Mouse (Mus musculus) embryonic facial prominence, embryonic 12.5 days (tissue): ENCODE measurements at regions not wholly inside any gene's neighbourhood (a gene's known extent, or its start where the extent isn't known, plus 50 kb on each side); places are given as distances from the start of the nearest gene placed in this dataset.

Experiments used
- ATAC-seq: fragments of 200-750 bp; cut with Nextera tagmentation; 2 replicates; pipeline ENCODE4 v1.8.0; 2017; ENCODE audit not compliant: insufficient number of reproducible peaks, insufficient read depth, low FRiP score, low TSS enrichment
- H3K27ac ChIP-seq: fragments of 300-500 bp; sonication (generic); 2 replicates; pipeline ENCODE4 v1.5.1; 2016; ENCODE audit warnings: mild to moderate bottlenecking
- H3K27me3 ChIP-seq: fragments of 300-500 bp; sonication (generic); 2 replicates; pipeline ENCODE4 v1.6.1; 2016; ENCODE audit warnings: mild to moderate bottlenecking, moderate library complexity
- H3K36me3 ChIP-seq: fragments of 300-500 bp; sonication (generic); 2 replicates; pipeline ENCODE4 v1.6.1; 2016; ENCODE audit warnings: mild to moderate bottlenecking
- H3K4me1 ChIP-seq: fragments of 300-500 bp; sonication (generic); 2 replicates; pipeline ENCODE4 v1.6.1; 2016
- H3K4me2 ChIP-seq: fragments of 300-500 bp; sonication (generic); replicated peaks from 2 replicates; pipeline ENCODE4 v1.6.1; 2016; ENCODE audit warnings: mild to moderate bottlenecking, moderate library complexity
- H3K4me3 ChIP-seq: fragments of 300-500 bp; sonication (generic); 2 replicates; pipeline ENCODE4 v1.5.1; 2016; ENCODE audit warnings: mild to moderate bottlenecking
- H3K9ac ChIP-seq: fragments of 300-500 bp; sonication (generic); 2 replicates; pipeline ENCODE4 v1.6.1; 2016; ENCODE audit warnings: mild to moderate bottlenecking, moderate library complexity
- H3K9me3 ChIP-seq: fragments of 300-500 bp; sonication (generic); 2 replicates; pipeline ENCODE4 v1.6.1; 2016; ENCODE audit warnings: mild to moderate bottlenecking, moderate library complexity
- WGBS: fragments of 180-500 bp; shearing (Covaris S2); methylation state at CpG from one replicate; pipeline ENCODE4 v1.1.7; 2016; 5-methylcytosine and 5-hydroxymethylcytosine counted together

GRCm38 (mm10) chr15:94004911-94005310 is 409.2 kb upstream of the Prickle1 start:
- Histone ChIP-seq H3K27me3 (no peaks in the 10 kb centered on the region), H3K27ac (0 out of 2 replicates have a peak overlapping the region, but pooled peaks have one; percentile 54), H3K4me2 (no peak overlapping the region), H3K36me3 (no peaks in the 10 kb centered on the region), H3K4me1 (peaks cover 30% of the 10 kb centered on the region), H3K9ac (no peak overlapping the region), H3K9me3 (no peaks in the 10 kb centered on the region), H3K4me3 (no peak overlapping the region)
- WGBS = 11% methylated on average over 4 of the region's 4 CpGs
- no peak for ATAC-seq

- H3K9me3 ChIP-seq = no peaks in the 10 kb centered on the region
- H3K4me1 ChIP-seq = peaks cover 30% of the 10 kb centered on the region
- 0 out of 2 replicates have a peak, but pooled peaks have one; percentile 35 for ATAC-seq
- H3K4me3 ChIP-seq = no peak overlapping the region
- no peak overlapping the region for H3K27ac ChIP-seq
- no peak overlapping the region for H3K4me2 ChIP-seq
- no peak overlapping the region for H3K9ac ChIP-seq
- no peaks in the 10 kb centered on the region for H3K36me3 ChIP-seq
- no peaks in the 10 kb centered on the region for H3K27me3 ChIP-seq
- 38% methylated on average over 7 of the region's 7 CpGs for WGBS
Observed at GRCm38 (mm10) chr15:94003145-94003544, 407.5 kb upstream of the Prickle1 start.

- H3K9me3 ChIP-seq = no peaks in the 10 kb centered on the region
- H3K4me1 ChIP-seq = 0 out of 2 replicates have a peak, but pooled peaks cover 5% of the 10 kb centered on the region
- no peak for ATAC-seq
- no peak overlapping the region for H3K4me2 ChIP-seq
- whole genome bisulfite sequencing = 65% methylated on average over 4 of the region's 4 CpGs
- H3K9ac ChIP-seq = no peak overlapping the region
- H3K4me3 ChIP-seq = no peak overlapping the region
- H3K27me3 ChIP-seq = no peaks in the 10 kb centered on the region
- no peaks in the 10 kb centered on the region for H3K36me3 ChIP-seq
- no peak overlapping the region for H3K27ac ChIP-seq
Observed at GRCm38 (mm10) chr15:93994542-93994941, 398.9 kb upstream of the Prickle1 start.

GRCm38 (mm10) chr15:93990139-93990538 is 394.4 kb upstream of the Prickle1 start:
- Histone ChIP-seq H3K9me3 (no peaks in the 10 kb centered on the region), H3K9ac (no peak overlapping the region), H3K27me3 (no peaks in the 10 kb centered on the region), H3K27ac (no peak overlapping the region), H3K4me2 (no peak overlapping the region), H3K4me3 (no peak overlapping the region), H3K36me3 (no peaks in the 10 kb centered on the region), H3K4me1 (0 out of 2 replicates have a peak, but pooled peaks cover 5% of the 10 kb centered on the region)
- 28% methylated on average over 3 of the region's 3 CpGs for WGBS
- no peak for ATAC-seq

GRCm38 (mm10) chr15:93988367-93988766 is 392.7 kb upstream of the Prickle1 start:
- no peak for ATAC-seq
- WGBS = 53% methylated on average over 5 of the region's 5 CpGs

GRCm38 (mm10) chr15:93986631-93987429 is 391.1 kb upstream of the Prickle1 start:
- Histone ChIP-seq H3K36me3 (no peaks in the 10 kb centered on the region), H3K27ac (no peak overlapping the region), H3K9me3 (no peaks in the 10 kb centered on the region), H3K4me1 (0 out of 2 replicates have a peak, but pooled peaks cover 5% of the 10 kb centered on the region), H3K4me3 (no peak overlapping the region), H3K27me3 (no peaks in the 10 kb centered on the region), H3K9ac (no peak overlapping the region), H3K4me2 (no peak overlapping the region)
- WGBS = 82% methylated on average over 6 of the region's 6 CpGs
- no peak for ATAC-seq

More at GRCm38 (mm10) chr15:93988367-93988766, 392.7 kb upstream of the Prickle1 start:
- no peak overlapping the region for H3K4me2 ChIP-seq
- H3K36me3 ChIP-seq = no peaks in the 10 kb centered on the region
- no peak overlapping the region for H3K9ac ChIP-seq
- H3K27ac ChIP-seq = no peak overlapping the region
- 0 out of 2 replicates have a peak, but pooled peaks cover 5% of the 10 kb centered on the region for H3K4me1 ChIP-seq
- no peaks in the 10 kb centered on the region for H3K27me3 ChIP-seq
- H3K4me3 ChIP-seq = no peak overlapping the region
- H3K9me3 ChIP-seq = no peaks in the 10 kb centered on the region

- no peak overlapping the region for H3K4me2 ChIP-seq
- H3K9me3 ChIP-seq = no peaks in the 10 kb centered on the region
- WGBS = 82% methylated on average over 9 of the region's 9 CpGs
- no peaks in the 10 kb centered on the region for H3K36me3 ChIP-seq
- no peak for ATAC-seq
- H3K4me3 ChIP-seq = no peak overlapping the region
- H3K4me1 ChIP-seq = peaks cover 6% of the 10 kb centered on the region; the same call in 1 of the 2 replicates
- no peak overlapping the region for H3K9ac ChIP-seq
- no peak overlapping the region for H3K27ac ChIP-seq
- no peaks in the 10 kb centered on the region for H3K27me3 ChIP-seq
Observed at GRCm38 (mm10) chr15:93982091-93982490, 386.4 kb upstream of the Prickle1 start.

- H3K4me3 ChIP-seq = no peak overlapping the region
- peaks cover 6% of the 10 kb centered on the region; the same call in 1 of the 2 replicates for H3K4me1 ChIP-seq
- H3K36me3 ChIP-seq = no peaks in the 10 kb centered on the region
- no peaks in the 10 kb centered on the region for H3K27me3 ChIP-seq
- H3K9ac ChIP-seq = no peak overlapping the region
- ATAC-seq = no peak
- no peaks in the 10 kb centered on the region for H3K9me3 ChIP-seq
- no peak overlapping the region for H3K4me2 ChIP-seq
- 81% methylated on average over 5 of the region's 5 CpGs for WGBS
- H3K27ac ChIP-seq = no peak overlapping the region
Observed at GRCm38 (mm10) chr15:93977494-93977893, 381.8 kb upstream of the Prickle1 start.

- H3K4me2 ChIP-seq = no peak overlapping the region
Observed at GRCm38 (mm10) chr15:93974727-93975126, 379.0 kb upstream of the Prickle1 start.

GRCm38 (mm10) chr15:93972979-93973378 is 377.3 kb upstream of the Prickle1 start:
- no peaks in the 10 kb centered on the region for H3K4me1 ChIP-seq

More at GRCm38 (mm10) chr15:93974727-93975126, 379.0 kb upstream of the Prickle1 start:
- no peaks in the 10 kb centered on the region for H3K36me3 ChIP-seq
- no peaks in the 10 kb centered on the region for H3K9me3 ChIP-seq
- no peak for ATAC-seq
- no peaks in the 10 kb centered on the region for H3K4me1 ChIP-seq
- H3K27ac ChIP-seq = no peak overlapping the region
- 62% methylated on average over 7 of the region's 7 CpGs for WGBS
- no peaks in the 10 kb centered on the region for H3K27me3 ChIP-seq
- no peak overlapping the region for H3K9ac ChIP-seq
- H3K4me3 ChIP-seq = no peak overlapping the region

GRCm38 (mm10) chr15:93961950-93962349 is 366.3 kb upstream of the Prickle1 start:
- Histone ChIP-seq H3K4me2 (no peak overlapping the region), H3K9ac (no peak overlapping the region), H3K9me3 (no peaks in the 10 kb centered on the region), H3K36me3 (no peaks in the 10 kb centered on the region), H3K27ac (no peak overlapping the region), H3K4me1 (0 out of 2 replicates have a peak, but pooled peaks cover 6% of the 10 kb centered on the region), H3K4me3 (no peak overlapping the region), H3K27me3 (no peaks in the 10 kb centered on the region)
- no peak for ATAC-seq

More at GRCm38 (mm10) chr15:93972979-93973378, 377.3 kb upstream of the Prickle1 start:
- no peaks in the 10 kb centered on the region for H3K27me3 ChIP-seq
- no peak overlapping the region for H3K4me3 ChIP-seq
- H3K9ac ChIP-seq = no peak overlapping the region
- WGBS = 75% methylated on average over 5 of the region's 5 CpGs
- H3K9me3 ChIP-seq = no peaks in the 10 kb centered on the region
- no peak overlapping the region for H3K4me2 ChIP-seq
- H3K27ac ChIP-seq = no peak overlapping the region
- no peaks in the 10 kb centered on the region for H3K36me3 ChIP-seq
- ATAC-seq = no peak

- no peak overlapping the region for H3K9ac ChIP-seq
- no peak overlapping the region for H3K4me3 ChIP-seq
- 43% methylated on average over 8 of the region's 8 CpGs for WGBS
- H3K27me3 ChIP-seq = no peaks in the 10 kb centered on the region
- H3K4me2 ChIP-seq = no peak overlapping the region
- no peaks in the 10 kb centered on the region for H3K36me3 ChIP-seq
- H3K4me1 ChIP-seq = 0 out of 2 replicates have a peak, but pooled peaks cover 6% of the 10 kb centered on the region
- no peak overlapping the region for H3K27ac ChIP-seq
- no peak for ATAC-seq
- H3K9me3 ChIP-seq = 0 out of 2 replicates have a peak, but pooled peaks cover 4% of the 10 kb centered on the region
Observed at GRCm38 (mm10) chr15:93959931-93960330, 364.2 kb upstream of the Prickle1 start.
